Mouse (Mus musculus) lung, postnatal 14 days (tissue): ENCODE measurements around the gene Sds.
"Not testable (repeated sequence)": the region's sequence is repeated elsewhere in the genome, so short reads cannot be mapped to it uniquely, and the experiment has no call there.

Experiments
- DNase-seq: peaks from one replicate; pipeline ENCODE4 v3.0.0; 2021

The Sds gene

GRCm38 (mm10) chr5:120493873-120494395 is 17.6 kb downstream of the Sds start:
- no peak for DNase-seq

- no peak for DNase-seq
Observed at GRCm38 (mm10) chr5:120495064-120495702, 18.9 kb downstream of the Sds start.

- DNase-seq = no peak
Observed at GRCm38 (mm10) chr5:120495703-120496226, 19.4 kb downstream of the Sds start.

GRCm38 (mm10) chr5:120497071-120497470 is 20.7 kb downstream of the Sds start:
- no peak for DNase-seq

- DNase-seq = no peak
Observed at GRCm38 (mm10) chr5:120499202-120499601, 22.9 kb downstream of the Sds start.

- DNase-seq = not testable (repeated sequence)
Observed at GRCm38 (mm10) chr5:120500609-120501008, 24.3 kb downstream of the Sds start.

GRCm38 (mm10) chr5:120502147-120502621 is 25.9 kb downstream of the Sds start:
- DNase-seq = no peak

GRCm38 (mm10) chr5:120502675-120503143 is 26.4 kb downstream of the Sds start:
- DNase-seq = no peak

GRCm38 (mm10) chr5:120503144-120503795 is 26.9 kb downstream of the Sds start, which contains the start of gene Plbd2:
Plbd2 (minus strand) TSS chr5:120503625.
- DNase-seq = peak; percentile 87

- DNase-seq = peak; percentile 85
Observed at GRCm38 (mm10) chr5:120505368-120505767, 29.0 kb downstream of the Sds start.

- no peak for DNase-seq
Observed at GRCm38 (mm10) chr5:120505781-120506180, 29.5 kb downstream of the Sds start.

GRCm38 (mm10) chr5:120506490-120506889 is 30.2 kb downstream of the Sds start:
- no peak for DNase-seq

GRCm38 (mm10) chr5:120507311-120507710 is 31.0 kb downstream of the Sds start:
- DNase-seq = no peak

- DNase-seq = peak; percentile 99
Observed at GRCm38 (mm10) chr5:120510982-120511642, 34.8 kb downstream of the Sds start, which contains the start of gene Slc8b1. Slc8b1 (plus strand) TSS chr5:120511168.

GRCm38 (mm10) chr5:120511643-120512220 is 35.4 kb downstream of the Sds start:
- peak; percentile 42 for DNase-seq

- no peak for DNase-seq
Observed at GRCm38 (mm10) chr5:120512911-120513555, 36.7 kb downstream of the Sds start.

- DNase-seq = no peak
Observed at GRCm38 (mm10) chr5:120514031-120514677, 37.8 kb downstream of the Sds start.

- DNase-seq = peak; percentile 73
Observed at GRCm38 (mm10) chr5:120514754-120515153, 38.4 kb downstream of the Sds start.

- no peak for DNase-seq
Observed at GRCm38 (mm10) chr5:120515451-120515850, 39.1 kb downstream of the Sds start.

GRCm38 (mm10) chr5:120516221-120516984 is 40.1 kb downstream of the Sds start:
- DNase-seq = peak; percentile 40

GRCm38 (mm10) chr5:120517552-120517951 is 41.2 kb downstream of the Sds start:
- no peak for DNase-seq
